8 mouse cellular contexts compared by ENCODE assay signal in the genomic region with DNA sequence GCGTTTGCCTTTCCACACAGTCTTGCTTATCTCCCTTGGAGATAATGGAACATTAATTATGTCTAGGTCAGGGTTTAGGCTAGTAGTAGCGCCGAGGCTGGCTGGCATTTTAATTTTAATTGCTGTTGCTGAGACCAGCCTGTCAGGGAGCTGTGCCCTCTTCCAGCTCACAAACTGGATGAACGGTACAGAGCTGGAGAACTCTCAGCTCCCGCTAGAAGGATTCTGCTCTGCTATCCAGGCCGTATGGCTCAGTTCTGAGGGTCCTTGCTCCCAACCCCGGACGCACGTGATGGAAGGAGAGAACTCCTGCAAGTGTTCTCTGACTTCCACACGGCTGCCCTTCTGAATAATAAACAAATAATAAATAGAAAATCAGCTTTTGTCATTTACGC. TPM values are rescaled to one million over a fixed set of nuclear protein-coding genes. Genes with fewer than 3 reads are reported as not detected.
DNase-seq lines count a peak whose midpoint lies in the region; ATAC-seq and TF ChIP-seq lines count a peak whose summit lies in the region.

No protein-coding gene starts in this region.

- intact Hi-C loops in heart, postnatal 10 days (cut with DNase I) = no loop called here

- H3K4me3 ChIP-seq in heart, embryonic 13.5 days = peak overlapping the region; percentile 84
- peak overlapping the region; percentile 79 for H3K4me3 ChIP-seq in G1E (ENCODE audit: low read depth, low read length)
- H3K4me3 ChIP-seq in forebrain, embryonic 15.5 days = peak overlapping the region; percentile 61

- H3K9me3 ChIP-seq in heart, embryonic 13.5 days = no peaks in the 10 kb centered on the region
- H3K9me3 ChIP-seq in G1E (replicated peaks) = no peaks in the 10 kb centered on the region
- H3K9me3 ChIP-seq in forebrain, embryonic 15.5 days = no peaks in the 10 kb centered on the region

- peak overlapping the region; percentile 83 for H3K9ac ChIP-seq in heart, embryonic 13.5 days
- peak overlapping the region; percentile 70 for H3K9ac ChIP-seq in forebrain, embryonic 15.5 days (replicated peaks)

- H3K36me3 ChIP-seq in heart, embryonic 13.5 days = no peaks in the 10 kb centered on the region
- no peaks in the 10 kb centered on the region for H3K36me3 ChIP-seq in G1E (replicated peaks)
- H3K36me3 ChIP-seq in forebrain, embryonic 15.5 days = no peaks in the 10 kb centered on the region

- no peaks in the 10 kb centered on the region for H3K27me3 ChIP-seq in heart, embryonic 13.5 days (replicated peaks)
- H3K27me3 ChIP-seq in G1E (ENCODE audit: insufficient read depth, low read length) = no peaks in the 10 kb centered on the region
- H3K27me3 ChIP-seq in forebrain, embryonic 15.5 days = no peaks in the 10 kb centered on the region

- H3K4me2 ChIP-seq in heart, embryonic 13.5 days = peak overlapping the region; percentile 93
- H3K4me2 ChIP-seq in forebrain, embryonic 15.5 days (replicated peaks) = peak overlapping the region; percentile 89

- WGBS in heart, embryonic 13.5 days = 24% methylated on average over 11 of the region's 11 CpGs
- 21% methylated on average over 11 of the region's 11 CpGs for WGBS in forebrain, embryonic 15.5 days

- TF ChIP-seq CTCF in G1E (IDR thresholded peaks at IDR 0.05; ENCODE audit: low read depth, low read length) = no peak

- no peak for DNase-seq in heart, postnatal 10 days
- DNase-seq in G1E (ENCODE audit: low spot score) = no peak
- DNase-seq in lung, postnatal 10 days = peak; percentile 16
- no peak for DNase-seq in T-cell, adult 2 months (ENCODE audit: low spot score)
- DNase-seq in urinary bladder, postnatal 4 days (ENCODE audit: low spot score in 2 of 2) = no peak
- no peak for DNase-seq in Muller cell, postnatal 12 days (ENCODE audit: inconsistent ontology term)

- peak overlapping the region; percentile 40 for H3K27ac ChIP-seq in heart, embryonic 13.5 days (replicated peaks)
- H3K27ac ChIP-seq in forebrain, embryonic 15.5 days (replicated peaks) = peak overlapping the region; percentile 42

- ATAC-seq in heart, embryonic 13.5 days (ENCODE audit: extremely low read depth, insufficient number of reproducible peaks, low FRiP score, low TSS enrichment) = no peak
- no peak for ATAC-seq in G1E (ENCODE audit: extremely low read depth, insufficient number of reproducible peaks, low FRiP score, poor library complexity, severe bottlenecking)
- ATAC-seq in forebrain, embryonic 15.5 days (replicated peaks) = peak; percentile 36; the same call in 1 of the 2 replicates

- peaks cover 21% of the 10 kb centered on the region for H3K4me1 ChIP-seq in heart, embryonic 13.5 days
- peaks cover 40% of the 10 kb centered on the region for H3K4me1 ChIP-seq in G1E (ENCODE audit: insufficient read depth, low read depth, low read length)
- H3K4me1 ChIP-seq in forebrain, embryonic 15.5 days = peaks cover 11% of the 10 kb centered on the region

RNA-seq across cellular contexts. Expression of a gene that starts 0.7 kb away (rescaled TPM):
- polyA plus RNA-seq in heart, embryonic 13.5 days (2015; fragmentation: Nextera tagmentation; extraction: Ambion mirVana) = 6.8 and 8.0 TPM in 2 replicates
- 10 to 100 TPM; 18.1 to 18.8 TPM for total RNA-seq in heart, postnatal 10 days (2021)
- total RNA-seq in G1E (2014; fragmentation: Nextera tagmentation) = 10.6 and 13.2 TPM in 2 replicates
- 7.8 and 8.6 TPM in 2 replicates for total RNA-seq in G1E (2017)
- polyA plus RNA-seq in G1E (2012) = 20.1 and 26.2 TPM in 2 replicates
- polyA plus RNA-seq in forebrain, embryonic 15.5 days (2015; fragmentation: Nextera tagmentation; extraction: Ambion mirVana) = 25.4 and 27.4 TPM in 2 replicates

RNA-seq across cellular contexts. Expression of a gene that starts 36.4 kb away (rescaled TPM):
- polyA plus RNA-seq in heart, embryonic 13.5 days (2015; fragmentation: Nextera tagmentation; extraction: Ambion mirVana) = 0.55 and 0.76 TPM in 2 replicates
- total RNA-seq in heart, postnatal 10 days (2021) = 1 to 10 TPM in 1 of 2 experiments, under 1 TPM in 1; 0.69 to 1.3 TPM
- total RNA-seq in G1E (2014; fragmentation: Nextera tagmentation) = not detected in 2 replicates
- not detected in 2 replicates for total RNA-seq in G1E (2017)
- polyA plus RNA-seq in G1E (2012) = 0.43 TPM in 1 of 2 replicates, not detected in the other
- 0.50 and 0.63 TPM in 2 replicates for polyA plus RNA-seq in forebrain, embryonic 15.5 days (2015; fragmentation: Nextera tagmentation; extraction: Ambion mirVana)
